Mouse (Mus musculus) gastrocnemius, adult 18-20 months (tissue): ENCODE data around the gene Pspc1. TPM values are rescaled to one million over a fixed set of nuclear protein-coding genes. Genes with fewer than 3 reads are reported as not detected.

Experiments used
- DNase-seq: peaks from one replicate; pipeline ENCODE4 v3.0.0; 2021; ENCODE audit warnings: low spot score
- total RNA-seq, 2 experiments: library from RNA; stranded (reverse); gene quantifications; 2 replicates each; pipeline ENCODE4 v1.2.3; 2021

Gene Pspc1
- total RNA-seq, 2 experiments from 2014 or later, result 8.9 to 11.2 TPM

DNA sequence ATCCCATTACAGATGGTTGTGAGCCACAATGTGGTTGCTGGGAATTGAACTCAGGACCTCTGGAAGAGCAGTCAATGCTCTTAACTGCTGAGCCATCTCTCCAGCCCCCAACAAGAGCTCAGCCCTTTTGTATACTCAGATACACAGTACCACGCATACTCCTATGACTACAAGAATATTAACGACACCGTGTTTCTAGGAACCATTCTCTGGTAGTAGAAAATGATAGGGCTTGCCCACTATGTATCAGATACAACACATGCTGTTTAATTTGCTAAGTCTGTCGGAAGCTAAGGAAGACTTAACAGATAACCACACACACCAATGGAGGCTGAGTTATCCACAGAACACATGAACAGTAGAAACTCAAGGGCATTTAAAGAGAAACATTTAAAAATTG is 75.5 kb downstream of the Pspc1 start:
- no peak for DNase-seq

DNA sequence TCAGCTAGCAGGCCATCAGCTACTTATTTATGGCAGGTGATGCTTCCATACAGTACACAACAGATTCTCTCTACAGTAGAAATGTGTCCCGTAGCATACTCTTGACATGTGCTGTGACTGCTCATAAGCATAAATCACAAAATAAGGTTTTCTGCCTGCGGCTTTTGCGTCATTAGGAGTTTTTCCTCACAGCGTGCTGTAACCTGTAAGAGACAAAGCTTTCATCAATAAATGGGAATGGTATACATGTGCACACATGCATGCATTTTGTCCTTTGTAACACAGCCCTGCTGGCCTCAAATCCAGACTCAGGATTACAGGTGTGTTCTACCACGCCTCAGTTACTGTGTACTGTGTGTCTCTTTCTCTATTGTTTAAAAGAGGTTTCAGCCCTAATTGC is 80.3 kb downstream of the Pspc1 start:
- DNase-seq, result no peak

DNA sequence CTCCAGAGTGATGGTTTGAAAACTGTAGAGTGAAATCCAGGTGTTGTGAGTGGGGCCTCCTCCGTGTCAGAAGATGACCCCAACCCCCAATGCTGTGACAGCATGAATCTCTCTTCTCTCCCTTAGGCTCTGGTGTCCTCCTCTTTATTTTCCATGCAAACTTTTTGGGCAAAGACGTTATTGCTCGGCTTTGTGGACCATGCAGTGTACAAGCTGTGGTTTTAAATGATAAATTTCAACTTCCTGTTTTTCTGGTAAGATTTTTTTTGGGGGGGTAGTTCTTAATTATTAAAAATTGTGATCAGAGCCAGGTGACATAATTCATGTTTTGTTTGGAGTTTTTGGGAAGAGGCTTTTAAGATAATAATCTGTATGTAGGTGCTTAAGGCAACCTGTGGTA is 82.6 kb downstream of the Pspc1 start:
- no peak for DNase-seq

DNA sequence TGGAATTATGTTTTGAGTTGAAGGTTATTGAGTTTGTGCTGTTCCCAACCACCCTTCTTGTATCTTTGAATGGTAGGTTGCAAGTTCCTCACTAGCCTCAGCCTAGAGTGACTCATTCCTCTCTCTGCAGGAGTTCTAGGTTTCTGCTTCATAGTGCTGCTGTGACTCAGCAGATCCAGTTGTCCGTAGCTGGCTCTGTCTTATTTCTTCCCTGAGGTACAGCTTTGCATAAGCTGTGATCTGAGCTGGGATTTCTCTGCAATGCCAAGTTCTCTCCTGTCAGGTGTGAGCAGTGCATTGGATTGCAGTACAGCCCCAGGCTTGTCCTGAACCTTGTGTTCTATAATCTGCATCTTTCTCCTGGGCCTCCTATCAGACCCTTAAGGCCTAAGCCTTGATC is 88.3 kb downstream of the Pspc1 start:
- no peak for DNase-seq

DNA sequence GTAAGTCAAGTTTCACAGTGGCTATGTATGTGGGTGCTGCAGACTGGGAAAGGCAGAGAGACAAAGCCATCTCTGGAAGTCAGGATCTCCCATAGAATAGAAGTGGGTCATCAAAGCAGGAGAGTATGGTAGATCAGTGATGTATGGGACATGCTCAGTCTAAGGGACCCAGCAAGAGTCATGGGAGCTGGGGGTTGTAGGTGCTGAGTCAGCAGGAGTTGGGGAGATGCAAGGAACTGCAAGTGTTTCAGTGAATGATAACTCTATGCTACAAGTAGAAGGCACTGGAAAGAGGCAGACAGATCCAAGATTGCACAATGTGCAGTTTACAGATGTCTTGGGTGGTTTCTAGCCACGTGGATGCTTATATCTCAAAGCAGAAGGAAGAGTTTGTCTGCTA is 89.0 kb downstream of the Pspc1 start:
- DNase-seq, result no peak

DNA sequence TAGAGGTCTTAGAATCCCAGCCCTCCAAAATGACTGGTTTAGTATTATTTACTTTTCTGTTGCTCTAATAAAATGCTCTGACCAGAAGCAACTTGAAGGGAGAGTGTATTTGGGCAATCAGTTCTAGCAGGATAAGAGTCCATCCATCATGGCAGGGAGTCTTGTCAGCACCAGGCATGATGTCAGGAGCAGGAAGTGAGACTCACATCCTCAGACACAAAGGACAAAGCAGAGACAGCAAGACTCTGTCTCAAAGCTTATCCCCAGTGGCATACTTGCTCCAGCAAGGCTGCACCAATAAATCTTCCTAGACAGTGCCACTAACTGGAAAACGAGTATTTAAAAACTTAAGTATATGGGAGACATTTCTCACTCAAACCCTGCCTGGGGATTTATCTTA is 92.7 kb downstream of the Pspc1 start:
- no peak for DNase-seq

Other genes starting within 250 kb of the Pspc1 start
- gene Cenpj, start 202.9 kb downstream of the Pspc1 start, total RNA-seq, result 1 to 10 TPM; 1.5 to 2.4 TPM
- 10 to 100 TPM; 16.7 to 22.4 TPM for gene Parp4, start 202.7 kb downstream of the Pspc1 start, total RNA-seq
- gene Mphosph8, start 110.1 kb downstream of the Pspc1 start, total RNA-seq, result 10 to 100 TPM; 12.3 to 14.4 TPM
- gene Zmym5, start 33.4 kb upstream of the Pspc1 start, total RNA-seq, result 10 to 100 TPM; 17.8 to 18.8 TPM
- 10 to 100 TPM; 35.2 to 37.1 TPM for gene Zmym2, start 108.3 kb upstream of the Pspc1 start, total RNA-seq